Mouse (Mus musculus) lung, embryonic 16.5 days (tissue): ENCODE data around the gene Acat2. TPM values are rescaled to one million over a fixed set of nuclear protein-coding genes. Genes with fewer than 3 reads are reported as not detected.
"Not testable (repeated sequence)": the region's sequence is repeated elsewhere in the genome, so short reads cannot be mapped to it uniquely, and the experiment has no call there.

ENCODE experiments used
- ATAC-seq: fragments of 200-750 bp; cut with Nextera tagmentation; 2 replicates; pipeline ENCODE4 v1.8.0; 2017; ENCODE audit warnings: low read depth, mild to moderate bottlenecking, moderate library complexity
- H3K27ac ChIP-seq: fragments of 300-500 bp; sonication (generic); 2 replicates; pipeline ENCODE4 v1.5.1; 2014; ENCODE audit warnings: mild to moderate bottlenecking, control low read depth, low read length
- H3K27me3 ChIP-seq: fragments of 300-500 bp; sonication (generic); 2 replicates; pipeline ENCODE4 v1.6.1; 2014; ENCODE audit warnings: low read depth, low read length, mixed read lengths; ENCODE audit not compliant: control insufficient read depth, insufficient read depth
- H3K36me3 ChIP-seq: fragments of 300-500 bp; sonication (generic); 2 replicates; pipeline ENCODE4 v1.6.1; 2014; ENCODE audit warnings: low read length; ENCODE audit not compliant: control insufficient read depth, insufficient read depth
- H3K4me1 ChIP-seq: fragments of 300-500 bp; sonication (generic); replicated peaks from 2 replicates; pipeline ENCODE4 v1.6.1; 2014; ENCODE audit warnings: low read length, mixed read lengths; ENCODE audit not compliant: control insufficient read depth, insufficient read depth
- H3K4me2 ChIP-seq: fragments of 300-500 bp; sonication (generic); 2 replicates; pipeline ENCODE4 v1.6.1; 2014; ENCODE audit warnings: low read depth, low read length, control low read depth
- H3K4me3 ChIP-seq: fragments of 300-500 bp; sonication (generic); 2 replicates; pipeline ENCODE4 v1.5.1; 2014; ENCODE audit warnings: mild to moderate bottlenecking, low read length, control low read depth
- H3K9ac ChIP-seq: fragments of 300-500 bp; sonication (generic); 2 replicates; pipeline ENCODE4 v1.6.1; 2014; ENCODE audit warnings: low read length, control low read depth
- H3K9me3 ChIP-seq: fragments of 300-500 bp; sonication (generic); 2 replicates; pipeline ENCODE4 v1.6.1; 2016; ENCODE audit warnings: low read length; ENCODE audit not compliant: control insufficient read depth
- WGBS: fragments of 180-500 bp; shearing (Covaris S2); extraction: QIAGEN DNeasy Blood & Tissue Kit; methylation state at CpG from one replicate; pipeline ENCODE4 v1.1.7; 2014; 5-methylcytosine and 5-hydroxymethylcytosine counted together
- polyA plus RNA-seq: library from polyadenylated mRNA; unstranded; fragments of >200 nt; fragmentation: Nextera tagmentation; extraction: Ambion mirVana; gene quantifications from 2 replicates; pipeline ENCODE4 v1.2.1, GENCODE M21; 2015

Gene Acat2
- 83.8 and 91.4 TPM in 2 replicates for polyA plus RNA-seq

GRCm38 (mm10) chr17:12960331-12960873, at the start of gene Acat2:
Acat2 (minus strand) TSS chr17:12960747.
- no peaks in the 10 kb centered on the region for H3K9me3 ChIP-seq
- no peaks in the 10 kb centered on the region for H3K27me3 ChIP-seq
- peak within 1 kb of the TSS; percentile 77 for H3K4me2 ChIP-seq
- peak; percentile 98 for ATAC-seq
- peaks cover 3% of the 10 kb centered on the region; the same call in 1 of the 2 replicates for H3K4me1 ChIP-seq
- under 1% methylated on average over 40 of the region's 42 CpGs for WGBS
- peaks cover 6% of the 10 kb centered on the region; the same call in 1 of the 2 replicates for H3K36me3 ChIP-seq
- H3K27ac ChIP-seq, result peak within 1 kb of the TSS; percentile 84
- peak within 1 kb of the TSS; percentile 73 for H3K9ac ChIP-seq
- peak within 1 kb of the TSS; percentile 83 for H3K4me3 ChIP-seq

DNA sequence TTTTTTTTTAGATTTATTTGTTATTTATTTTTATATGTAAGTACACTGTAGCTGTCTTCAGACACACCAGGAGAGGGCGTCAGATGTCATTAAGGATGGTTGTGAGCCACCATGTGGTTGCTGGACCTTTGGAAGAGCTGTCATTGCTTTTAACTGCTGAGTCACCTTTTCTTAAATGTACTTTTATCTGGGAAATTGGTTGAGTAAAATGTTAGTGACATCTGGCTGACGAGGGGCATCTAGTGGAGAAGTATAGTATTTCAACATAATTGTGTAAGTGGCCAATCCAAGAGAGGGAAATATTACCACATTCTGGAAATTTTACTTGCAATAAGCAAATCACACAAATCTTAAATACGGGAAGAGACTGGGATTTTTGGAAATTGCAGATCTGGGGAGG, 49.3 kb upstream of the Acat2 start:
- no peak overlapping the region for H3K27ac ChIP-seq
- H3K4me1 ChIP-seq, result peaks cover 13% of the 10 kb centered on the region
- H3K9me3 ChIP-seq, result no peaks in the 10 kb centered on the region
- no peak; the same call in 1 of the 2 replicates for ATAC-seq
- H3K27me3 ChIP-seq, result no peaks in the 10 kb centered on the region
- H3K4me3 ChIP-seq, result no peak overlapping the region
- H3K4me2 ChIP-seq, result no peak overlapping the region
- H3K36me3 ChIP-seq, result peaks cover 19% of the 10 kb centered on the region
- no peak overlapping the region for H3K9ac ChIP-seq
- 15% methylated on average over 3 of the region's 3 CpGs for WGBS

DNA sequence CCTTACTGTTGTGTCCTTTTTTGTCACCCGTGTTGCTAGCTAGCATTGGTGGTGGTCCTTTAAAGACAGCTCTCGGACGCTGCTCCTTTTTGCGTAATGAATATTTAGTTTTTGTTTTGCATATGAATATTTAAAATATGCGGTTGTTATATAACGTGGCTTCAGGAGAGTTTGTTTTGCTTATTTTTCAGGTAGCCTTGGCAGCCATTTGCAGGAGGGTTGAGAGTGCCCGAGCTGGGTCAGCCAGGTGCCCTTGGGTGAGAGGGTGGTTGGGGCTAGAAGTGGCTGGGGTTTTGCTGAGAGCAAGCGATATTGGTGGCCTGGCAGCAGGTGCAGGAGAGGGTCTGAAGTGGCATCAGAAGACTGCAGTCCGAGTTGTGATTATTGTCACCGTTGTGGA, 48.0 kb upstream of the Acat2 start:
- no peak for ATAC-seq
- Histone ChIP-seq H3K9me3 (no peaks in the 10 kb centered on the region), H3K9ac (peak overlapping the region; percentile 76), H3K27ac (peak overlapping the region; percentile 85; the same call in 1 of the 2 replicates), H3K27me3 (no peaks in the 10 kb centered on the region), H3K36me3 (peaks cover 11% of the 10 kb centered on the region), H3K4me2 (peak overlapping the region; percentile 76), H3K4me1 (peaks cover 13% of the 10 kb centered on the region), H3K4me3 (peak overlapping the region; percentile 69)
- 2% methylated on average over 10 of the region's 10 CpGs for WGBS

GRCm38 (mm10) chr17:13007730-13008425, 47.3 kb upstream of the Acat2 start:
- ATAC-seq, result peak; percentile 99

GRCm38 (mm10) chr17:13006984-13007383, 46.4 kb upstream of the Acat2 start:
- no peak for ATAC-seq
- H3K4me3 ChIP-seq, result peak overlapping the region; percentile 69
- 54% methylated on average over 5 of the region's 5 CpGs for WGBS

More at GRCm38 (mm10) chr17:13007730-13008425, 47.3 kb upstream of the Acat2 start:
- Histone ChIP-seq H3K36me3 (peaks cover 6% of the 10 kb centered on the region; the same call in 1 of the 2 replicates), H3K4me2 (peak overlapping the region; percentile 82), H3K27me3 (no peaks in the 10 kb centered on the region), H3K4me3 (peak overlapping the region; percentile 69), H3K4me1 (peaks cover 13% of the 10 kb centered on the region), H3K9me3 (no peaks in the 10 kb centered on the region), H3K27ac (peak overlapping the region; percentile 85), H3K9ac (peak overlapping the region; percentile 76)
- WGBS, result under 1% methylated on average over 62 of the region's 76 CpGs

DNA sequence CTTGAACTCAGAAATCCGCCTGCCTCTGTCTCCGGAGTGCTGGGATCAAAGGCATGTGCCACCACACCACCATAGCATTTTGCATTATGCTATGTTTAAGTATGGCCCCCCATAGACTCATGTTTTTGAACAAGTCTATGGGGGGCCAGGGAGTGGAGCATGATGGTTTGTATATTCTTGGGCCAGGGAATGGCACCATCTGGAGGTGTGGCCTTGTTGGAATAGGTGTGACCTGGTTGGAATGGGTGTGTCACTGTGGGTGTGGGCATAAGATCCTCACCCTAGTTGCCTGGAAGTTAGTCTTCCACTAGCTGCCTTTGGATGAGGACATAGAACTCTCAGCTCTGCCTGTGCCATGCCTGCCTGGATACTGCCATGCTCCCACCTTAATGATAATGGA, 46.0 kb upstream of the Acat2 start, which contains the start of gene Sod2:
TSS of gene Sod2 (plus strand) at position 301 of the 400 bp plus-strand sequence.
- Histone ChIP-seq H3K4me3 (peak within 1 kb of the TSS; percentile 69), H3K4me1 (peaks cover 13% of the 10 kb centered on the region), H3K4me2 (peak within 1 kb of the TSS; percentile 82), H3K27ac (peak within 1 kb of the TSS; percentile 76), H3K9ac (peak within 1 kb of the TSS; percentile 70)
- not testable (repeated sequence) for ATAC-seq, H3K27me3 ChIP-seq, H3K9me3 ChIP-seq, H3K36me3 ChIP-seq
- 94% methylated on average over 2 of the region's 2 CpGs for WGBS

More at GRCm38 (mm10) chr17:13006984-13007383, 46.4 kb upstream of the Acat2 start:
- Histone ChIP-seq H3K9me3 (no peaks in the 10 kb centered on the region), H3K27me3 (no peaks in the 10 kb centered on the region), H3K4me1 (peaks cover 13% of the 10 kb centered on the region), H3K36me3 (peaks cover 3% of the 10 kb centered on the region; the same call in 1 of the 2 replicates), H3K4me2 (peak overlapping the region; percentile 82), H3K9ac (peak overlapping the region; percentile 70), H3K27ac (peak overlapping the region; percentile 76; the same call in 1 of the 2 replicates)

DNA sequence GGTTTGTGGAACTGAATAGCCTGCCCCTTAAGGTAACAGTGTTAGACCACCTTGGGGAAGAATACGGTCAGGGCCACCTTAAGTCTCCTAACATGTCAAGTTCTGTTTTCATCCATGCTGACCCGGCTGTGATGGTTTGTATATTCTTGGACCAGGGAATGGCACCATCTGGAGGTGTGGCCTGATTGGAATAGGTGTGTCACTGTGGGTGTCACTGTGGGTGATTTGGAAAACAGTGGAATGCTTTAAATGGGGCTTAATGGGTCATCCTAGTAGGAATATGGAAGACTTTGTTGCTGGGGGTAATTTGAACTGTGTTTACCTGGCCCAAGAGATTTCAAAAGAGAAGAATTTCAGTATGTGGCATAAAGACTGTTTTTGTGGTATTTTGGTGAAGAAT, 43.9 kb upstream of the Acat2 start:
- not testable (repeated sequence) for ATAC-seq, H3K9ac ChIP-seq, H3K36me3 ChIP-seq, H3K27ac ChIP-seq, H3K27me3 ChIP-seq, H3K4me2 ChIP-seq, H3K4me3 ChIP-seq, H3K9me3 ChIP-seq
- peaks cover 13% of the 10 kb centered on the region for H3K4me1 ChIP-seq
- 56% methylated on average over 2 of the region's 2 CpGs for WGBS

GRCm38 (mm10) chr17:13002243-13002642, 41.7 kb upstream of the Acat2 start:
- WGBS, result 92% methylated on average over 5 of the region's 5 CpGs
- not testable (repeated sequence) for H3K4me1 ChIP-seq, H3K27ac ChIP-seq, H3K4me2 ChIP-seq, ATAC-seq, H3K27me3 ChIP-seq, H3K9me3 ChIP-seq, H3K4me3 ChIP-seq, H3K9ac ChIP-seq, H3K36me3 ChIP-seq

- H3K4me2 ChIP-seq, result no peak overlapping the region
- ATAC-seq, result no peak
- WGBS, result 78% methylated on average over 6 of the region's 6 CpGs
- no peaks in the 10 kb centered on the region for H3K9me3 ChIP-seq
- H3K27ac ChIP-seq, result no peak overlapping the region
- H3K9ac ChIP-seq, result no peak overlapping the region
- no peaks in the 10 kb centered on the region for H3K36me3 ChIP-seq
- no peaks in the 10 kb centered on the region for H3K4me1 ChIP-seq
- no peak overlapping the region for H3K4me3 ChIP-seq
- no peaks in the 10 kb centered on the region for H3K27me3 ChIP-seq
These were observed 38.5 kb upstream of the Acat2 start for GRCm38 (mm10) chr17:12999069-12999468.
